Mouse (Mus musculus) spleen, embryonic (tissue): ENCODE data around the gene Lclat1.
"Not testable (repeated sequence)": the region's sequence is repeated elsewhere in the genome, so short reads cannot be mapped to it uniquely, and the experiment has no call there.

Experiments
- CTCF ChIA-PET: fragments of 350-600 bp; sonication (Branson Sonifier 250); formaldehyde crosslinking; loops from one replicate; lab custom pipeline; 2022; lab: Charles Lee

Lclat1 gene

DNA sequence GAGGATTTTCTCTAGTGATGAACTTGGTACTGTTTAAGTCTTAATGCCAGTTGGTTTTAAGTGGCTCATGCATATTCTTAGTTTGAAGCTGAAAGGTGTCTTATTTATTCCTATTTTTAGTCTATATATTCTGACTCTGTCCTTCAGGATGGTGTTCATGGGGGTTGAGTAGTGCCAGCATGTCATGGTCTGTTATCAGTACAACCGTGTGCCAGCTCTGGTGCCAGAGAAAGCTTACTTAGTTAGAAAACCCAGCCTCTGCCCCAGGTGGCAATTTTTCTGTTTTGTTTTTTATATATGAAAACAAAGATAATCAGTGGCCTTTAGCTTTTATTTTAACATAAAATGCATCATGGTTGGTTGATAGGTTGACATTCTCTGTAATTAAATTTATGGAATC is 126.2 kb downstream of the Lclat1 start:
- CTCF ChIA-PET: interaction anchor here (0.6 kb wide), 1 partner anchor 1763 kb away, joined by 6 read pairs; no protein-coding TSS in a partner anchor

GRCm38 (mm10) chr17:73237178-73237853 is 129.5 kb downstream of the Lclat1 start:
- CTCF ChIA-PET: no interaction called here

GRCm38 (mm10) chr17:73238501-73238900 is 130.7 kb downstream of the Lclat1 start:
- CTCF ChIA-PET: no interaction called here

- CTCF ChIA-PET: interaction anchor here (1.1 kb wide), 1 partner anchor 271 kb away, joined by 3 read pairs; no protein-coding TSS in a partner anchor
Measured at GRCm38 (mm10) chr17:73241085-73241848, 133.5 kb downstream of the Lclat1 start.

GRCm38 (mm10) chr17:73243676-73244075 is 135.9 kb downstream of the Lclat1 start:
- CTCF ChIA-PET: interaction anchor here (0.5 kb wide), 1 partner anchor 19 kb away, joined by 4 read pairs; no protein-coding TSS in a partner anchor

GRCm38 (mm10) chr17:73244596-73244995 is 136.8 kb downstream of the Lclat1 start:
- CTCF ChIA-PET: no interaction called here

GRCm38 (mm10) chr17:73245089-73245684 is 137.4 kb downstream of the Lclat1 start:
- CTCF ChIA-PET: no interaction called here

GRCm38 (mm10) chr17:73246036-73246435 is 138.3 kb downstream of the Lclat1 start:
- CTCF ChIA-PET: interaction anchor here (0.8 to 1.2 kb wide), 2 partner anchors 10 to 18 kb away, joined by 3 read pairs; no protein-coding TSS in a partner anchor

DNA sequence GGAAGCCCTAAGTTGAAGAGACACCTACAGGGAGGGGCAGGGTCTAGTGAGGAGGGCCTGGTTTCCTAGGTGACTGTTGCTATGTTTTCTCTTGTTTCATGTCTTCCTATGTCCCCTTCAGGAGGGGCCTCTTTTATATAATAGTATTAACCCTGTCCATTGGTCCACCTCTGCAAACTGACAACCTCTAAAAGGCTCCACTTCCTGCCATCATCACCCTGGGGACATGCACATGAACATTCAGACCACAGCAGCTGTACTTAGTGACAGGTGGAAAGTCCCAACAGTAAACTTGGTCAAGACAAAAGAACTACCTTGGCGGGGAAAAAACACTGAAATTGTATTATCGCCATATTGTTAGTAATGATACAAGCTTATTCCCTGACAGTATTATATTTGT is 139.1 kb downstream of the Lclat1 start:
- CTCF ChIA-PET: interaction anchor here (0.6 to 1.2 kb wide), 3 partner anchors 17 to 1214 kb away, joined by 3 read pairs; no protein-coding TSS in a partner anchor

DNA sequence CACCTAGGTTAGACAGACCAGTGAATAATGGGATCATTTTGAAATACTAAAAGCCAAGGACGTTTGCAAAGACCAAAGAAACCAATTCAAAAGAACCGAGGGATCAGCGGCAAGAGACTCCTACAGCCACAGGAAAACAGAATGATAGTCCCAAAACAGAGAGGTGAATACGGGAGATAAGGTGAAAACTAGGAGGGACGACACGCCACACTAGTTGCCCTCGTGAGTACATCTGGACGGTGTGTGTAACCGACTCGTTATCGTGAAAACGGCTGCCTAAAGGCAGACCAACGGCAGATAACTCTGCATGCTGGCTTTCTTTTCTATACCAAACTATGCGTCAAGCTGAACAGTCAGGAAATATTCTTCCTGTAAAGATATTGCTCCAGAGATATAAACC is 140.0 kb downstream of the Lclat1 start:
- CTCF ChIA-PET: interaction anchor here (0.6 to 0.7 kb wide), 2 partner anchors 27 to 1213 kb away, joined by 3 read pairs; no protein-coding TSS in a partner anchor

DNA sequence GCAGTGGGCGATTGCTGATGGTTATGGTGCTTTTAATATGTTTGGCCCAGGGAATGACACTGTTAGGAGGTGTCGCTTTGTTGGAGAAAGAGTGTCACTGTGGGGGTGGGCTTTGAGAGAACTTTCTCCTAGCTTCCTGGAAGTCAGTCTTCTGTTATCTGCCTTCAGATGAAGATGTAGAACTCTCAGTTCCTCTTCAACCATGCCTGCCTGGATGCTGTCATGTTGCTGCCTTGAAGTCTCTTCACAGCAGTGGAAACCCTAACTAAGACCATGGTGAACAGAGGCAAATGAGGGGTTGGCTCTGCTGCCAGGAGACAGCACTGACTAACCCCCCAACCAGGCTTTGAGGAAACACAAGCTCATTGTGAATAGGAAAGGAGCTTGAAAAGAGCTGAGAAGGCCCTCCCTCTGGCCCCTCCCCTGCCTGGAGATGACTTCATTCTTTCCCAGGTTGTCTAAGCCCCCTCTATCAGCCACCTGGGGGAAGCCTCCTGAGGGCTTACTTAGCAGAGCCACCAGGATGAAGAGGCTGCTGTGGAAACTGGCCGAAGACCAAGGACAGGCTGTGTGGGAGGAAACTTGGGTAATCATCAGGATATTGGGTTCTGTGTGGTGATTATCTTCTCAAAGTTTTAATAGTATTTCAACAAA is 142.8 kb downstream of the Lclat1 start:
- CTCF ChIA-PET: interaction anchor here (0.6 kb wide), 1 partner anchor 490 kb away, joined by 3 read pairs; no protein-coding TSS in a partner anchor

DNA sequence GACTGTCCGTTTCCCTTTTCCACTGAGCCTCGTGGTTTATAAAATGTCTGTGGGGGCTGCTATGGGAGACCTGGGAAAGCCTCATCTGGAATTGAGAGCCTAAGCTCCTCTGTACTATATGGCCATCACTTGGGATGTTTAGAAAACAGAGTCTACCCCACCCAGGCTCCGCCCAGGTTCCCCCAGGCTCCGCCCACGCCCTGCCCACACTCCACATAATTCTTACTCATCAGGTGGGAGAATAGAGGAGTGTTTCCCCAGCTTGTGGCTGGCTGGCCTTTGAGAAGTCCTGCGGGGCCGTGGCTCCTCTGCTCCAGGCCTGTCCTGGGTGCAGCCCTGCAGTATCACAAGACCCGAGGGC is 143.3 kb downstream of the Lclat1 start:
- CTCF ChIA-PET: interaction anchor here (0.6 kb wide), 1 partner anchor 490 kb away, joined by 3 read pairs; no protein-coding TSS in a partner anchor

- CTCF ChIA-PET: interaction anchor here (0.7 kb wide), 1 partner anchor 19 kb away, joined by 6 read pairs; no protein-coding TSS in a partner anchor
Measured at GRCm38 (mm10) chr17:73251812-73252608, 144.2 kb downstream of the Lclat1 start.

DNA sequence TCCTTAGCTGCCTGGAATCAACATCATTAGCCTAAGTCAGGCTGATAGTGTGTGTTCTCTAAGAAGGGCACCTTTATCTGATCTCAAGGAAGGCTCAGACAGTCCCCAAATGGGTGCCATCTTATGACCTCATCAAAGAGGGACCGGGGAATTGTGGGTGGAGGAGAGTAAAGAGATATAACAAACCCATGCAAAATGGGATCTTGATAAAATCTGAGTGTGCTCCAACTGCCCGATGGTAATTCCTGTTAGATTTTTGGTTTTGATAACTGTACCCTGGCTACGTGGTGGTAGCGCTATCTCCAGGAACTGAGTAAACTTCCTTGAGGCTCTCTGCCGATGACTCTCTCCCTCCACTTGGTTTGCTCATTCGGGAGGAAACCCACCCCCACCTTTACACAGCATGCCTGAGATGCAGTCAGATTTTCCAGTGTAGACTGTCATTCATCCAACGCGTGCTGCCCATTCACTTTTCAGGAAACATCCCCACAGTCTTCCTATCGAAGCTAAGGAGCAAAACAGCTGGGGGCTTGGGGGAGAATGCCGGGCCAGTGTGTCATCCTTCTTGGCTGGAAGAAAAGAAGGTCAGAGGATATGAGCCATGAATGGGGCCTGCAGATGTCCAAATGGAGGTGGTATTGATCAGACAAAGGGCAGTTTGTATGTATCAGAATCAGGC is 145.6 kb downstream of the Lclat1 start:
- CTCF ChIA-PET: no interaction called here

DNA sequence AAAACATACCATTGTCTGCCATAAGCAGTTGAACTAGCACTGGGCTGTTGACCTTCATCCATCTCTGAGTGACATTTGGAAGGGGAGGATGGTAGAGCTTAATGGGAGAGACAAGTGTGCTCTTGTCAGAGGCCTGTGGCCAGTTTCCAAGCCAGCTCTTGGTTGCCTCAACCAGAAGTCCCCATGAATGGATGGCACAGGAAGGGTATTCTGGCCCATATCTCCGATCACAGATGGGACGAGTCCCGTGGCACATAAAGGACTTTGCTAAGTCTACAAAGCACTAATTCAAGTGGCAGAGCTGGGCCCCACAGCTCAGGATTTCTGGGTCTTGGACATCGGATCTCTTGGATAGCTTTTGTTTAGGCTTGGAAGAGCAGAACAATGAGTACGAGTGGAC is 148.0 kb downstream of the Lclat1 start:
- CTCF ChIA-PET: no interaction called here

- CTCF ChIA-PET: no interaction called here
Measured at GRCm38 (mm10) chr17:73258620-73259019, 150.8 kb downstream of the Lclat1 start.

- CTCF ChIA-PET: not testable (repeated sequence)
Measured at GRCm38 (mm10) chr17:73259258-73259657, 151.5 kb downstream of the Lclat1 start.

DNA sequence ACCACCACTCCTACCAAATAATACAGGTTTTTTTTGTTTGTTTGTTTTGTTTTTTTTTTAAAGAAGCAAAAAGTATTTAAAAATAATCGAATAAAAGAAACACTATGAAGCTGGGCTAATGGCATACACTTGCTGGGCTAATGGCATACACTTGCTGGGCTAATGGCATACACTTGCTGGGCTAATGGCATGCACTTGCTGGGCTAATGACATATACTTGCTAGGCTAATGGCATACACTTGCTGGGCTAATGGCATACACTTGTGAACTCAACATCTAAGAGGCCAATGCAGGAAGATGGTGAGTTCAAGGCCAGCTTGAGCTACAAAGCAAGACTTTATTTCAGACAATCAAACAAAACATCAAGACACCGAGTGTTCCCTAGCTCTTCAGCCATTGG is 154.8 kb downstream of the Lclat1 start:
- CTCF ChIA-PET: interaction anchor here (0.7 kb wide), 1 partner anchor 19 kb away, joined by 4 read pairs; no protein-coding TSS in a partner anchor

- CTCF ChIA-PET: interaction anchor here (0.6 to 0.7 kb wide), 2 partner anchors 20 to 202 kb away, joined by 3 to 4 read pairs; no protein-coding TSS in a partner anchor
Measured at GRCm38 (mm10) chr17:73263077-73263501, 155.3 kb downstream of the Lclat1 start.
